Mouse (Mus musculus) hindbrain, postnatal 0 days (tissue): ENCODE results near the gene Smc4. TPM values are rescaled to one million over a fixed set of nuclear protein-coding genes. Genes with fewer than 3 reads are reported as not detected.

Experiments used
- ATAC-seq: fragments of 200-750 bp; cut with Nextera tagmentation; 2 replicates; pipeline ENCODE4 v1.8.0; 2017; ENCODE audit warnings: mild to moderate bottlenecking, moderate TSS enrichment, moderate library complexity
- DNase-seq: peaks from one replicate; pipeline ENCODE4 v3.0.0-alpha.2; 2015; ENCODE audit warnings: low spot score
- H3K27ac ChIP-seq: fragments of 300-500 bp; sonication (generic); 2 replicates; pipeline ENCODE4 v1.5.1; 2014; ENCODE audit warnings: mild to moderate bottlenecking
- H3K27me3 ChIP-seq: fragments of 300-500 bp; sonication (generic); 2 replicates; pipeline ENCODE4 v1.6.1; 2014; ENCODE audit warnings: low read length, mixed read lengths; ENCODE audit not compliant: insufficient read depth
- H3K36me3 ChIP-seq: fragments of 300-500 bp; sonication (generic); 2 replicates; pipeline ENCODE4 v1.6.1; 2014; ENCODE audit warnings: low read length, mixed read lengths; ENCODE audit not compliant: insufficient read depth
- H3K4me1 ChIP-seq: fragments of 300-500 bp; sonication (generic); 2 replicates; pipeline ENCODE4 v1.6.1; 2014; ENCODE audit warnings: antibody characterized with exemption, low read length, mixed read lengths; ENCODE audit not compliant: insufficient read depth
- H3K4me2 ChIP-seq: fragments of 300-500 bp; sonication (generic); 2 replicates; pipeline ENCODE4 v1.6.1; 2014; ENCODE audit warnings: low read depth, mild to moderate bottlenecking, low read length, moderate library complexity, mixed read lengths
- H3K4me3 ChIP-seq: fragments of 300-500 bp; sonication (generic); 2 replicates; pipeline ENCODE4 v1.5.1; 2014; ENCODE audit warnings: low read length
- H3K9ac ChIP-seq: fragments of 300-500 bp; sonication (generic); replicated peaks from 2 replicates; pipeline ENCODE4 v1.6.1; 2014; ENCODE audit warnings: mild to moderate bottlenecking, low read length, moderate library complexity, mixed read lengths
- H3K9me3 ChIP-seq: fragments of 300-500 bp; sonication (generic); 2 replicates; pipeline ENCODE4 v1.6.1; 2016; ENCODE audit warnings: low read length, mixed read lengths
- CTCF ChIP-seq: IDR thresholded peaks from 2 replicates; pipeline ENCODE4 v1.5.1; 2016; ENCODE audit warnings: antibody characterized with exemption, control low read depth, low read depth
- WGBS: fragments of 180-500 bp; shearing (Covaris S2); extraction: QIAGEN DNeasy Blood & Tissue Kit; methylation state at CpG from one replicate; pipeline ENCODE4 v1.1.7; 2014; 5-methylcytosine and 5-hydroxymethylcytosine counted together
- polyA plus RNA-seq: library from polyadenylated mRNA; unstranded; fragments of >200 nt; fragmentation: Nextera tagmentation; extraction: Ambion mirVana; gene quantifications from 2 replicates; pipeline ENCODE4 v1.2.1, GENCODE M21; 2015
- total RNA-seq: library from RNA; depleted of rRNA; stranded (reverse); fragments of >200 nt; gene quantifications from 2 replicates; pipeline ENCODE4 v1.2.3, GENCODE M21; 2014

Smc4 gene
- total and polyA plus RNA-seq, 2 experiments from 2014 or later: 12.5 to 34.6 TPM

DNA sequence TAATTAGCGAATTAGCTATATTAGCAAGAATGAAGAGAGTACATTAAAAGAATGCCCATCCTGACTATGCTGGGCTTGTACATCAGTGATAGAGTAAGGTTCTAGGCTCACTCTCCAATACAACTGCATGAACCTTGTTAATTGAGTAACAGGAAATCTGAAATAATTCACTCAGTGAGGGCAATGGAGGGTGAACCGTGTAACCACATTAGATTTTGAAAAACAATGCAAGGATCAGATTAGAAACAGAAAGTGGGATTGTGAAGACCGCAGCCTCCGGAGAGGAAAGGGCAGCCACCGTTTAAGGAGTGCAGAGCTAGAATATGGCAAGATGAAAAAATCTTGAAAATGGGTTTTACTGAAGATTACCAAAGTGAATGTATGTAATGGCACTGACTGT is 36.8 kb downstream of the Smc4 start:
- no peak for DNase-seq
- WGBS: 64% methylated on average over 5 of the region's 5 CpGs
- no peaks in the 10 kb centered on the region for H3K36me3 ChIP-seq

DNA sequence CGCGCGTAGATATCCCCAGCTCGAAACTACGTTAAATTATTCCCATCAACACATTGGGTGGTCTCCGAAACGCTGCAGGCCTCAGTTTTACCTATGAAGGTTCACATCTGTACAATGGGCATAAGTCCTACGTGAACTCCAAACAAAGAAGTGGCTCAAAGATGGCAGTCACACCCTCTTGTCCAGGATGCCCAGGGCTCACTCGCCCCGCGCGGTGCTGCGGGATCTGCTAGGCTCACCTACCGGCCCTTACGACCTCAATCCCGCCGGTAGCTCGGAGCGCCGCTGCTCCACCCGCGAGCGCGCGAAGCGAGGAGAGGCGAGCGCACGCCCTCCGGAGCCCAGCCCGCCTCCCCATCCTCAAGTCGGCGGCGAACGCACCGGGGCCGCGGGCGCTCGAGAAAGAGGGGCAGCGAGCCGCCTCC is 39.6 kb downstream of the Smc4 start:
- ATAC-seq (peak; percentile 80), DNase-seq (no peak)
- Histone ChIP-seq H3K36me3 (no peaks in the 10 kb centered on the region), H3K9me3 (no peaks in the 10 kb centered on the region), H3K27ac (peak overlapping the region; percentile 86), H3K27me3 (no peaks in the 10 kb centered on the region), H3K9ac (peak overlapping the region; percentile 73), H3K4me2 (peak overlapping the region; percentile 98), H3K4me3 (peak overlapping the region; percentile 90), H3K4me1 (peaks cover 4% of the 10 kb centered on the region; the same call in 1 of the 2 replicates)
- 0 out of 2 replicates have a peak, but pooled peaks have one; percentile 4 for TF ChIP-seq CTCF
- under 1% methylated on average over 37 of the region's 42 CpGs for WGBS

More for the DNA sequence above, 36.8 kb downstream of the Smc4 start:
- H3K4me2 ChIP-seq: 0 out of 2 replicates have a peak overlapping the region, but pooled peaks have one; percentile 23
- peaks cover 4% of the 10 kb centered on the region; the same call in 1 of the 2 replicates for H3K4me1 ChIP-seq
- H3K9ac ChIP-seq: no peak overlapping the region
- no peak overlapping the region for H3K4me3 ChIP-seq
- no peaks in the 10 kb centered on the region for H3K9me3 ChIP-seq
- no peak overlapping the region for H3K27ac ChIP-seq
- ATAC-seq: no peak
- H3K27me3 ChIP-seq: no peaks in the 10 kb centered on the region
- TF ChIP-seq CTCF: no peak

DNA sequence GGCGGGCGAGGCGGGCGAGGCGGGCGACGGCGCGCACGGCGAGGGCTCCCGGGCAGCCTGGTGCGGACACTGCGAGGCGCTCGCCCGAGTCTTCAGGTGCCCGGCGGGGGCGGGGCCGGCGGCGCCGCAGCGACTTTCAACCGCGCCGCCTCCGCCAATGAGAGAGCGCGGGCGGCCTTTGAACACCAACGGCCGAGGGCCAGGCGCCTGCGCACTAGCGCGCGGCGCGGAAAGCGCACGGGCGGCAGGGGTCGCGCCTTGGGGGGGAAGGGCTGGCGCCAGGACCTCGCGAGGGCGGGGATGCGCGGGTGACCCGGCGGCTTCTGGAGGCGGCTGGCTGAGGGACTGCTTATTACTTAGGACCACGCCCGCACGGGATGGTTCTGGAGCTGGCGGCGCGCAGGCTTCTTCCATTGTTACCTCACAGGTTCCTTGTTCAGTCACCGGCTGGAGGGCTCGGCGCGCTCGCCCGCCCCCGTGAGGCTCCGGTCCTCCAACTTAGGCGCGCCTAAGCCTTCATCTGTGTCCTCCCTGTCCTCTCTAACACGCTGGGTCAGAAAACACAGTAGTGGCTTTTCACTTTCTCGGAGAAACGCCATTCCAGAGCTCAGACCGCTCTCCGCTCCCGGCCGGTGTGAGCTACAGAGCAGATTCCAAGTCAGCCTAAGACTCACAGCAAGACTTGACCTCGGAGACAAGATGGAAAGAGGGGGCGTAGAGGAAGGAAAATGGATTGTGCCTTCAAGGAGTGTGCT is 40.3 kb downstream of the Smc4 start, which contains the start of gene Trim59:
Gene Trim59, minus strand, starts transcription at position 111 of the 755 bp plus-strand sequence.
- peak; percentile 97 for ATAC-seq
- DNase-seq: peak; percentile 98
- Histone ChIP-seq H3K9ac (peak within 1 kb of the TSS; percentile 73), H3K9me3 (no peaks in the 10 kb centered on the region), H3K4me3 (peak within 1 kb of the TSS; percentile 90), H3K4me2 (peak within 1 kb of the TSS; percentile 98), H3K27ac (peak within 1 kb of the TSS; percentile 86), H3K36me3 (no peaks in the 10 kb centered on the region), H3K27me3 (no peaks in the 10 kb centered on the region), H3K4me1 (peaks cover 4% of the 10 kb centered on the region; the same call in 1 of the 2 replicates)
- WGBS: under 1% methylated on average over 69 of the region's 80 CpGs
- TF ChIP-seq CTCF: 0 out of 2 replicates have a peak, but pooled peaks have one; percentile 3

DNA sequence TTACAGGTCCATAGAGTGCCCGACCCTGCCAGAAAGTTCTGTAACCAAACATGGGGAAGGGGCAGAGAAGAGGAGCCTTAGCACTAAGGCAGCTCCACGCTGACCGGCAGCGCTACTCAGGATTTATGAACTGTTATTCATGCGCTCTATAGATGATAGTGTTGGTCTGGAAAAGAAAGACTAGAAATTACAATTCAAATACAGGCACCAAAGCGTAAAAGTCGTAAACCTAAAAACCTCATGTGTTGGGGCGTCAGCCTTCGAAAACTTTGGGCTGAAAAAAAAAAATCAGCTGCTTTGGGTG is 40.8 kb downstream of the Smc4 start:
- Histone ChIP-seq H3K36me3 (no peaks in the 10 kb centered on the region), H3K4me2 (peak overlapping the region; percentile 98), H3K27me3 (no peaks in the 10 kb centered on the region), H3K4me1 (peaks cover 4% of the 10 kb centered on the region; the same call in 1 of the 2 replicates), H3K9ac (peak overlapping the region; percentile 73), H3K9me3 (no peaks in the 10 kb centered on the region), H3K27ac (peak overlapping the region; percentile 86), H3K4me3 (peak overlapping the region; percentile 90)
- ATAC-seq (no peak; the same call in 1 of the 2 replicates), DNase-seq (no peak)
- 4% methylated on average over 9 of the region's 9 CpGs for WGBS
- no peak for TF ChIP-seq CTCF

- H3K4me2 ChIP-seq: peak overlapping the region; percentile 98
- H3K4me3 ChIP-seq: peak overlapping the region; percentile 90
- peaks cover 4% of the 10 kb centered on the region; the same call in 1 of the 2 replicates for H3K4me1 ChIP-seq
- H3K36me3 ChIP-seq: no peaks in the 10 kb centered on the region
- TF ChIP-seq CTCF: no peak
- ATAC-seq (no peak), DNase-seq (no peak)
- no peak overlapping the region; the same call in 1 of the 2 replicates for H3K9ac ChIP-seq
- H3K27me3 ChIP-seq: no peaks in the 10 kb centered on the region
- no peak overlapping the region for H3K27ac ChIP-seq
- 16% methylated on average over 13 of the region's 13 CpGs for WGBS
- no peaks in the 10 kb centered on the region for H3K9me3 ChIP-seq
These were observed 41.2 kb downstream of the Smc4 start for GRCm38 (mm10) chr3:69045750-69046149.

DNA sequence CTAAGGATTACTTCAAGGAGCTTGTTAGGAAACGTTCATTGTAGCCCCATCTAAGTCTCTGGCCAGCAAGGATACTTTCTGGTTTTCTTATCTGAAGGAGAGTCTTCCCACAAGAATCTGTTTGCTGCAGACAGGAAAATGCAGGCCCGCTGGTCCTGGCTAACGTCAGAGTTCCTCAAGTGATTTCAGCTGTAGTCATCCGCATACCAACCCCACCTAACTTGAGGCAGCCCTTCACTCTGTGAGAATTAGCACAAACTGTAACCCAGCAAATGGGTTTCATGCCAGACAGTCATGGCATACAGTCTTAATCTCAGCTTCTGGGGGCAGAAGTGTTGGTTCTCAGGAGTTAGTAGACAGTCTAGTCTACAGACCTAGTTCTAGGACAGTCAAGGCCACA is 42.0 kb downstream of the Smc4 start:
- H3K36me3 ChIP-seq: no peaks in the 10 kb centered on the region
- 75% methylated on average over 4 of the region's 4 CpGs for WGBS
- no peak for ATAC-seq
- no peak overlapping the region for H3K4me3 ChIP-seq
- no peak for DNase-seq
- no peak overlapping the region for H3K9ac ChIP-seq
- H3K4me1 ChIP-seq: peaks cover 4% of the 10 kb centered on the region; the same call in 1 of the 2 replicates
- no peak for TF ChIP-seq CTCF
- no peaks in the 10 kb centered on the region for H3K27me3 ChIP-seq
- H3K4me2 ChIP-seq: no peak overlapping the region
- no peaks in the 10 kb centered on the region for H3K9me3 ChIP-seq
- no peak overlapping the region for H3K27ac ChIP-seq

- no peak for DNase-seq
- Histone ChIP-seq H3K36me3 (no peaks in the 10 kb centered on the region), H3K27me3 (no peaks in the 10 kb centered on the region), H3K9ac (no peak overlapping the region), H3K4me3 (no peak overlapping the region), H3K4me1 (peaks cover 4% of the 10 kb centered on the region; the same call in 1 of the 2 replicates), H3K4me2 (no peak overlapping the region), H3K9me3 (no peaks in the 10 kb centered on the region), H3K27ac (no peak overlapping the region)
- WGBS: 75% methylated on average over 4 of the region's 4 CpGs
- TF ChIP-seq CTCF: no peak
- ATAC-seq: no peak
These were observed 43.1 kb downstream of the Smc4 start for GRCm38 (mm10) chr3:69047684-69048083.
